In genomic region chr9:5308561-5308960, GRCm38 (mm10) we compare ENCODE assay signal across 8 mouse cellular contexts. TPM values are rescaled to one million over a fixed set of nuclear protein-coding genes. Genes with fewer than 3 reads are reported as not detected.
DNase-seq lines count a peak whose midpoint lies in the region; ATAC-seq and TF ChIP-seq lines count a peak whose summit lies in the region.
"Had no signal": no experiment of that assay in that cellular context is flagged by ENCODE, and none has a peak within 500 bp of the region (broad histone marks: within the 10 kb centered on the region; RNA-seq: fewer than 3 reads in every experiment).

Gene Casp4, plus strand, starts transcription at chr9:5308828.

- H3K9me3 ChIP-seq in intestine, embryonic 15.5 days, result no peaks in the 10 kb centered on the region
- H3K9me3 ChIP-seq in hindbrain, embryonic 14.5 days (ENCODE audit: control insufficient read depth, low read length), result no peaks in the 10 kb centered on the region
- H3K9me3 ChIP-seq: embryonic facial prominence, embryonic 15.5 days had no signal

- H3K27ac ChIP-seq in intestine, embryonic 15.5 days, result no peak within 1 kb of the TSS
- H3K27ac ChIP-seq in hindbrain, embryonic 14.5 days, result no peak within 1 kb of the TSS
- no peak within 1 kb of the TSS for H3K27ac ChIP-seq in cerebellum, adult 2 months (ENCODE audit: insufficient read depth, low read length)
- H3K27ac ChIP-seq: embryonic facial prominence, embryonic 15.5 days had no signal

- peak; percentile 61 for DNase-seq in CD4-positive, CD25-positive, alpha-beta regulatory T cell, adult 2 months (ENCODE audit: low read depth, low spot score)
- DNase-seq in adrenal gland, postnatal 36 days, result peak; percentile 5 to 26
- peak; percentile 5 for DNase-seq in lung, postnatal 14 days
- no peak for DNase-seq in hindbrain, embryonic 14.5 days (ENCODE audit: low spot score)
- DNase-seq in cerebellum, adult 2 months, result no peak
- no peak for DNase-seq in gastrocnemius, postnatal 36 days

- no peaks in the 10 kb centered on the region for H3K36me3 ChIP-seq in intestine, embryonic 15.5 days
- no peaks in the 10 kb centered on the region for H3K36me3 ChIP-seq in hindbrain, embryonic 14.5 days (replicated peaks; ENCODE audit: control insufficient read depth, insufficient read depth)
- H3K36me3 ChIP-seq: embryonic facial prominence, embryonic 15.5 days had no signal

- peak; percentile 87 for ATAC-seq in intestine, embryonic 15.5 days
- ATAC-seq in hindbrain, embryonic 14.5 days (ENCODE audit: low FRiP score), result no peak

- no peak within 1 kb of the TSS for H3K4me3 ChIP-seq in intestine, embryonic 15.5 days (replicated peaks)
- no peak within 1 kb of the TSS for H3K4me3 ChIP-seq in hindbrain, embryonic 14.5 days (replicated peaks; ENCODE audit: low read length)
- H3K4me3 ChIP-seq in cerebellum, adult 2 months (replicated peaks; ENCODE audit: insufficient read depth, low read depth, low read length), result no peak within 1 kb of the TSS
- H3K4me3 ChIP-seq: embryonic facial prominence, embryonic 15.5 days had no signal

- no peak for TF ChIP-seq CTCF in cerebellum, adult 2 months (IDR thresholded peaks at IDR 0.05; ENCODE audit: borderline replicate concordance, insufficient read depth, low read depth, low read length)

- H3K9ac ChIP-seq in intestine, embryonic 15.5 days, result no peak within 1 kb of the TSS
- H3K9ac ChIP-seq in hindbrain, embryonic 14.5 days, result no peak within 1 kb of the TSS
- H3K9ac ChIP-seq: embryonic facial prominence, embryonic 15.5 days had no signal

- H3K27me3 ChIP-seq in intestine, embryonic 15.5 days (replicated peaks), result no peaks in the 10 kb centered on the region
- no peaks in the 10 kb centered on the region for H3K27me3 ChIP-seq in hindbrain, embryonic 14.5 days (ENCODE audit: control insufficient read depth, insufficient read depth, low read length)
- no peaks in the 10 kb centered on the region for H3K27me3 ChIP-seq in cerebellum, adult 2 months (ENCODE audit: control insufficient read depth, insufficient read depth, low read length)
- H3K27me3 ChIP-seq: embryonic facial prominence, embryonic 15.5 days had no signal

- TF ChIP-seq POLR2A in cerebellum, adult 2 months (IDR thresholded peaks at IDR 0.05; ENCODE audit: borderline replicate concordance, insufficient read depth, low read length), result no peak

- intact Hi-C loops in gastrocnemius, postnatal 36 days (cut with DNase I), result no loop called here

- WGBS in intestine, embryonic 15.5 days, result 42% methylated on average over 5 of the region's 5 CpGs
- 81% methylated on average over 5 of the region's 5 CpGs for whole genome bisulfite sequencing in hindbrain, embryonic 14.5 days
- WGBS in cerebellum, adult 2 months, result 78% methylated on average over 5 of the region's 5 CpGs

- H3K4me1 ChIP-seq in intestine, embryonic 15.5 days (replicated peaks), result no peaks in the 10 kb centered on the region
- H3K4me1 ChIP-seq in hindbrain, embryonic 14.5 days (replicated peaks; ENCODE audit: control insufficient read depth, insufficient read depth, low read length), result no peaks in the 10 kb centered on the region
- H3K4me1 ChIP-seq in cerebellum, adult 2 months (ENCODE audit: control insufficient read depth, insufficient read depth, low read length), result no peaks in the 10 kb centered on the region
- H3K4me1 ChIP-seq: embryonic facial prominence, embryonic 15.5 days had no signal

- peak within 1 kb of the TSS; percentile 42 for H3K4me2 ChIP-seq in intestine, embryonic 15.5 days (replicated peaks)
- no peak within 1 kb of the TSS for H3K4me2 ChIP-seq in hindbrain, embryonic 14.5 days (replicated peaks)
- H3K4me2 ChIP-seq: embryonic facial prominence, embryonic 15.5 days had no signal

RNA-seq across cellular contexts. Expression of gene Casp4, which starts in this region (rescaled TPM):
- 1 to 10 TPM; 3.5 to 6.9 TPM for total RNA-seq in adrenal gland, postnatal 36 days (2021)
- 3.2 and 3.6 TPM in 2 replicates for polyA plus RNA-seq in intestine, embryonic 15.5 days (2015; fragmentation: Nextera tagmentation; extraction: Ambion mirVana)
- 0.70 and 1.1 TPM in 2 replicates for polyA plus RNA-seq in hindbrain, embryonic 14.5 days (2014; fragmentation: Nextera tagmentation; extraction: Ambion mirVana)
- 0.19 and 0.36 TPM in 2 replicates for polyA plus RNA-seq in cerebellum, adult 2 months (2012; rRNA removed)
- 1 to 10 TPM; 1.3 to 1.8 TPM for total RNA-seq in gastrocnemius, postnatal 36 days (2021)

Comparison
In these comparisons a context has a peak if more than half of its experiments do, and no peak if none do; other contexts are left out.
1. DNase-seq: peak in CD4-positive, CD25-positive, alpha-beta regulatory T cell, adult 2 months (single experiment), adrenal gland, postnatal 36 days (2 of 2) and lung, postnatal 14 days (single experiment); none in hindbrain, embryonic 14.5 days (single experiment), cerebellum, adult 2 months (0 of 2) and gastrocnemius, postnatal 36 days (0 of 2).